11 mouse cellular contexts compared by ENCODE assay signal in the genomic region with DNA sequence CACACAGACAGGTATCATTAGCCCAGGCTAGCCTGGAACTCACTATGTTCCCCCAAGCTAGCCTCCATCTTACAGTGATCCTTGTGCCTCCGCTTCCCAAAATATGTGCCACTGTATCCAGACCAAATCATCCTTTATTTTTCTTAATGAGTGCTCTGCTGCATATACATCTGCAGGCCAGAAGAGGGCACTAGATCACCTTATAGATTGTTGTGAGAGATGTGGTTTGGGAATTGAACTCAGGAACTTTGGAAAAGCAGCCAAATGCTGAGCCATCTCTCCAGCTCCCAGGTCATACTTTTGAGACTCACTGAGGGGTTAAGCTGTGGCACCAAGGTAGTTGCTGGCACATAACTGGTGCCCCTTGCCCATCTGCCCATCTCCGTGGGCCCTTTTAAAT. TPM values are rescaled to one million over a fixed set of nuclear protein-coding genes. Genes with fewer than 3 reads are reported as not detected.
DNase-seq lines count a peak whose midpoint lies in the region; ATAC-seq and TF ChIP-seq lines count a peak whose summit lies in the region.
"Had no signal": no experiment of that assay in that cellular context is flagged by ENCODE, and none has a peak within 500 bp of the region (broad histone marks: within the 10 kb centered on the region; RNA-seq: fewer than 3 reads in every experiment).

No protein-coding gene starts in this region.

- no peak overlapping the region for H3K4me3 ChIP-seq in forebrain, embryonic 14.5 days (ENCODE audit: low read depth, low read length)
- no peak overlapping the region for H3K4me3 ChIP-seq in forebrain, embryonic 16.5 days (replicated peaks; ENCODE audit: low read length)
- H3K4me3 ChIP-seq in liver, embryonic 14.5 days (ENCODE audit: insufficient read depth in 1 of 2, low read depth in 2 of 2, low read length in 2 of 2) = no peak overlapping the region
- H3K4me3 ChIP-seq: myocyte had no signal

- peak; percentile 73 for DNase-seq in forebrain, embryonic 14.5 days (ENCODE audit: low spot score)
- no peak for DNase-seq in liver, embryonic 14.5 days (ENCODE audit: low read depth in 3 of 3, low spot score in 3 of 3)
- DNase-seq in liver = no peak
- DNase-seq in Muller cell, postnatal 12 days (ENCODE audit: inconsistent ontology term) = peak; percentile 45
- peak; percentile 59 for DNase-seq in lung, postnatal 14 days
- no peak for DNase-seq in right cerebral cortex, postnatal 14 days
- DNase-seq in layer of hippocampus, postnatal 14 days (ENCODE audit: low spot score in 2 of 2) = no peak
- DNase-seq: adrenal gland, postnatal 36 days; layer of hippocampus, postnatal 36 days had no signal

- H3K27me3 ChIP-seq in forebrain, embryonic 14.5 days (replicated peaks; ENCODE audit: control insufficient read depth, insufficient read depth, low read length) = no peaks in the 10 kb centered on the region
- H3K27me3 ChIP-seq in forebrain, embryonic 16.5 days (replicated peaks; ENCODE audit: control insufficient read depth, insufficient read depth, low read length) = no peaks in the 10 kb centered on the region
- no peaks in the 10 kb centered on the region for H3K27me3 ChIP-seq in liver, embryonic 14.5 days (ENCODE audit: control insufficient read depth, insufficient read depth, low read length)

- no peaks in the 10 kb centered on the region for H3K36me3 ChIP-seq in forebrain, embryonic 14.5 days (ENCODE audit: control insufficient read depth, insufficient read depth, low read length)
- H3K36me3 ChIP-seq in forebrain, embryonic 16.5 days (ENCODE audit: control insufficient read depth, insufficient read depth) = no peaks in the 10 kb centered on the region
- no peaks in the 10 kb centered on the region for H3K36me3 ChIP-seq in liver, embryonic 14.5 days (replicated peaks; ENCODE audit: control insufficient read depth, insufficient read depth, low read depth)

- no peak for ATAC-seq in forebrain, embryonic 14.5 days
- ATAC-seq in forebrain, embryonic 16.5 days = no peak
- ATAC-seq in liver, embryonic 14.5 days (ENCODE audit: insufficient read depth) = no peak

- 65% methylated on average over 2 of the region's 2 CpGs for WGBS in forebrain, embryonic 14.5 days
- 65% methylated on average over 2 of the region's 2 CpGs for WGBS in forebrain, embryonic 16.5 days
- 49% methylated on average over 2 of the region's 2 CpGs for WGBS in liver, embryonic 14.5 days (ENCODE audit: insufficient replicate concordance)

- TF ChIP-seq EP300 in liver, embryonic 14.5 days (IDR thresholded peaks at IDR 0.05; ENCODE audit: low read depth) = no peak

- TF ChIP-seq CTCF in liver, embryonic 14.5 days (IDR thresholded peaks at IDR 0.05; ENCODE audit: low read depth) = peak; percentile 68

- H3K4me2 ChIP-seq in forebrain, embryonic 14.5 days (ENCODE audit: low read length) = no peak overlapping the region
- no peak overlapping the region for H3K4me2 ChIP-seq in forebrain, embryonic 16.5 days (ENCODE audit: low read length)
- no peak overlapping the region for H3K4me2 ChIP-seq in liver, embryonic 14.5 days (ENCODE audit: low read depth)

- H3K9me3 ChIP-seq in forebrain, embryonic 14.5 days (replicated peaks; ENCODE audit: control insufficient read depth, low read length) = no peaks in the 10 kb centered on the region
- no peaks in the 10 kb centered on the region for H3K9me3 ChIP-seq in forebrain, embryonic 16.5 days (ENCODE audit: control insufficient read depth, low read length)
- no peaks in the 10 kb centered on the region for H3K9me3 ChIP-seq in liver, embryonic 14.5 days (ENCODE audit: control insufficient read depth, low read length)

- no peak overlapping the region for H3K27ac ChIP-seq in forebrain, embryonic 14.5 days (ENCODE audit: low read depth, low read length)
- no peak overlapping the region for H3K27ac ChIP-seq in forebrain, embryonic 16.5 days (ENCODE audit: low read length)
- no peak overlapping the region for H3K27ac ChIP-seq in liver, embryonic 14.5 days

- H3K9ac ChIP-seq in forebrain, embryonic 14.5 days (ENCODE audit: low read length) = no peak overlapping the region
- no peak overlapping the region for H3K9ac ChIP-seq in forebrain, embryonic 16.5 days (replicated peaks; ENCODE audit: low read depth, low read length)
- H3K9ac ChIP-seq in liver, embryonic 14.5 days (replicated peaks) = no peak overlapping the region

- H3K4me1 ChIP-seq in forebrain, embryonic 14.5 days (ENCODE audit: control insufficient read depth, insufficient read depth, low read length) = no peaks in the 10 kb centered on the region
- H3K4me1 ChIP-seq in forebrain, embryonic 16.5 days (replicated peaks; ENCODE audit: control insufficient read depth, insufficient read depth, low read length) = no peaks in the 10 kb centered on the region
- H3K4me1 ChIP-seq in liver, embryonic 14.5 days (replicated peaks; ENCODE audit: control insufficient read depth in 2 of 2, insufficient read depth in 2 of 2, low read length in 1 of 2) = peaks cover 0 to under 1% of the 10 kb centered on the region in 2 experiments; a peak in 1 of 4 replicates

RNA-seq across cellular contexts. Expression of a gene that starts 11.2 kb away (rescaled TPM):
- polyA plus RNA-seq in forebrain, embryonic 14.5 days (2014; fragmentation: Nextera tagmentation; extraction: Ambion mirVana) = 13.8 and 17.7 TPM in 2 replicates
- 36.4 and 41.1 TPM in 2 replicates for polyA plus RNA-seq in forebrain, embryonic 16.5 days (2015; fragmentation: Nextera tagmentation; extraction: Ambion mirVana)
- 5.7 and 5.9 TPM in 2 replicates for polyA plus RNA-seq in liver, embryonic 14.5 days (2012; rRNA removed)
- 2.7 and 2.9 TPM in 2 replicates for polyA plus RNA-seq in liver, embryonic 14.5 days (2014; fragmentation: Nextera tagmentation; extraction: Ambion mirVana)
- 10 to 100 TPM; 15.2 to 18.7 TPM for total RNA-seq in layer of hippocampus, postnatal 14 days (2021)

RNA-seq across cellular contexts. Expression of a gene that starts 17.7 kb away (rescaled TPM):
- polyA plus RNA-seq in forebrain, embryonic 14.5 days (2014; fragmentation: Nextera tagmentation; extraction: Ambion mirVana) = 127 and 174 TPM in 2 replicates
- 227 and 251 TPM in 2 replicates for polyA plus RNA-seq in forebrain, embryonic 16.5 days (2015; fragmentation: Nextera tagmentation; extraction: Ambion mirVana)
- 1.4 and 2.1 TPM in 2 replicates for polyA plus RNA-seq in liver, embryonic 14.5 days (2012; rRNA removed)
- polyA plus RNA-seq in liver, embryonic 14.5 days (2014; fragmentation: Nextera tagmentation; extraction: Ambion mirVana) = 2.3 and 2.6 TPM in 2 replicates
- 100 to 1,000 TPM; 601 to 619 TPM for total RNA-seq in layer of hippocampus, postnatal 14 days (2021)

Comparison
In these comparisons a context has a peak if more than half of its experiments do, and no peak if none do; other contexts are left out.
1. DNase-seq: peak in forebrain, embryonic 14.5 days (single experiment), Muller cell, postnatal 12 days (single experiment) and lung, postnatal 14 days (single experiment); none in liver, embryonic 14.5 days (0 of 3), liver (single experiment), right cerebral cortex, postnatal 14 days (single experiment) and layer of hippocampus, postnatal 14 days (0 of 2).
2. RNA of a gene that starts 17.7 kb away (polyA plus RNA-seq): 227 to 251 TPM in forebrain, embryonic 16.5 days and 127 to 174 TPM in forebrain, embryonic 14.5 days; 1.4 to 2.6 TPM in liver, embryonic 14.5 days; every median in the first group is over 10 times any median in the second.